Mouse (Mus musculus): ENCODE results near the gene Ccdc65.

DNA sequence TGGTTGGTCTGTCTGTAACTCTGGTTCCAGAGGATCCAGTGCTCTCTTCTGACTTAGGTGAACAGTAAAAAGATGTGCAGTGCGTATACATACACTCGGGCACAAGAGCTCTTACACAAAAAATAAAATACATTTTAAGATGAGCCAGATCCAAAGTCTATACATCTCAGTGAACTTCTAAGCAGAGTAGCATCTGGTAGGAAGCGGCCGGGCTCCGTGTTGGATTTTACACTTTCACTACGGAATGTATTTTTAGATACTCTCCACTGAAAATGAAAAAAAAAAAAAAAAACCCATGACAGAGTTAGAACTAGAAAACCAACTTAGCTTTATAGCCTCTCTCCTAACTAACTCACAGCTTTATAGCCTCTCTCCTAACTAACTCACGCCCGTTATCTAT, 27.3 kb upstream of the Ccdc65 start:
- no peak for TF ChIP-seq CTCF (IDR thresholded peaks at IDR 0.05; ENCODE audit: low read depth)
- TF ChIP-seq EP300 (IDR thresholded peaks at IDR 0.05; ENCODE audit: low read depth): no peak

Measured in liver, postnatal 0 days (tissue).